Mouse (Mus musculus): ENCODE data around the gene Pttg1ip. TPM values are rescaled to one million over a fixed set of nuclear protein-coding genes. Genes with fewer than 3 reads are reported as not detected.

Gene Pttg1ip
- polyA plus RNA-seq, 1 experiment from 2014 or later: 71.0 TPM

- Histone ChIP-seq H3K36me3 (replicated peaks) (peaks cover 87% of the 10 kb centered on the region), H3K27me3 (replicated peaks; ENCODE audit: low read depth, poor library complexity, severe bottlenecking) (no peaks in the 10 kb centered on the region), H3K4me1 (peaks cover 5% of the 10 kb centered on the region), H3K9me3 (no peaks in the 10 kb centered on the region), H3K4me3 (no peak overlapping the region), H3K27ac (replicated peaks) (no peak overlapping the region)
- WGBS: 92% methylated on average over 7 of the region's 7 CpGs
- DNase-seq (ENCODE audit: low spot score): no peak
Measured at GRCm38 (mm10) chr10:77616926-77617325, 35.4 kb downstream of the Pttg1ip start.

- Histone ChIP-seq H3K27ac (replicated peaks) (peak overlapping the region; percentile 95), H3K36me3 (replicated peaks) (peaks cover 54% of the 10 kb centered on the region), H3K4me3 (peak overlapping the region; percentile 99), H3K4me1 (peaks cover 27% of the 10 kb centered on the region), H3K27me3 (replicated peaks; ENCODE audit: low read depth, poor library complexity, severe bottlenecking) (no peaks in the 10 kb centered on the region), H3K9me3 (no peaks in the 10 kb centered on the region)
- no peak for DNase-seq (ENCODE audit: low spot score)
- WGBS: 79% methylated on average over 8 of the region's 8 CpGs
Measured at GRCm38 (mm10) chr10:77621546-77621945, 40.0 kb downstream of the Pttg1ip start.

GRCm38 (mm10) chr10:77622055-77622988 is 40.8 kb downstream of the Pttg1ip start, which contains the start of gene Ube2g2:
Gene Ube2g2 (plus strand): TSS chr10:77622275.
- peak within 1 kb of the TSS; percentile 99 for H3K4me3 ChIP-seq
- peak; percentile 93 for DNase-seq (ENCODE audit: low spot score)
- WGBS: under 1% methylated on average over 96 of the region's 96 CpGs
- no peaks in the 10 kb centered on the region for H3K9me3 ChIP-seq
- no peaks in the 10 kb centered on the region for H3K27me3 ChIP-seq (replicated peaks; ENCODE audit: low read depth, poor library complexity, severe bottlenecking)
- peak within 1 kb of the TSS; percentile 95 for H3K27ac ChIP-seq (replicated peaks)
- H3K4me1 ChIP-seq: peaks cover 27% of the 10 kb centered on the region
- peaks cover 50% of the 10 kb centered on the region for H3K36me3 ChIP-seq (replicated peaks)

GRCm38 (mm10) chr10:77623069-77623492 is 41.6 kb downstream of the Pttg1ip start:
- WGBS: 17% methylated on average over 8 of the region's 8 CpGs
- H3K27ac ChIP-seq (replicated peaks): peak overlapping the region; percentile 95
- DNase-seq (ENCODE audit: low spot score): peak; percentile 33

GRCm38 (mm10) chr10:77623639-77624400 is 42.3 kb downstream of the Pttg1ip start:
- no peaks in the 10 kb centered on the region for H3K27me3 ChIP-seq (replicated peaks; ENCODE audit: low read depth, poor library complexity, severe bottlenecking)
- peaks cover 39% of the 10 kb centered on the region for H3K36me3 ChIP-seq (replicated peaks)
- H3K9me3 ChIP-seq: no peaks in the 10 kb centered on the region
- DNase-seq (ENCODE audit: low spot score): no peak
- H3K27ac ChIP-seq (replicated peaks): no peak overlapping the region
- WGBS: 91% methylated on average over 10 of the region's 10 CpGs
- peaks cover 27% of the 10 kb centered on the region for H3K4me1 ChIP-seq
- peak overlapping the region; percentile 99 for H3K4me3 ChIP-seq

More at GRCm38 (mm10) chr10:77623069-77623492, 41.6 kb downstream of the Pttg1ip start:
- peak overlapping the region; percentile 99 for H3K4me3 ChIP-seq
- H3K36me3 ChIP-seq (replicated peaks): peaks cover 42% of the 10 kb centered on the region
- H3K27me3 ChIP-seq (replicated peaks; ENCODE audit: low read depth, poor library complexity, severe bottlenecking): no peaks in the 10 kb centered on the region
- no peaks in the 10 kb centered on the region for H3K9me3 ChIP-seq
- peaks cover 27% of the 10 kb centered on the region for H3K4me1 ChIP-seq

- no peak for DNase-seq (ENCODE audit: low spot score)
- Histone ChIP-seq H3K4me1 (peaks cover 27% of the 10 kb centered on the region), H3K27ac (replicated peaks) (no peak overlapping the region), H3K27me3 (replicated peaks; ENCODE audit: low read depth, poor library complexity, severe bottlenecking) (no peaks in the 10 kb centered on the region), H3K4me3 (no peak overlapping the region), H3K36me3 (replicated peaks) (peaks cover 37% of the 10 kb centered on the region), H3K9me3 (no peaks in the 10 kb centered on the region)
- WGBS: 78% methylated on average over 7 of the region's 7 CpGs
Measured at GRCm38 (mm10) chr10:77624570-77624995, 43.1 kb downstream of the Pttg1ip start.

- no peak overlapping the region for H3K27ac ChIP-seq (replicated peaks)
Measured at GRCm38 (mm10) chr10:77626036-77626435, 44.5 kb downstream of the Pttg1ip start.

GRCm38 (mm10) chr10:77626591-77626990 is 45.1 kb downstream of the Pttg1ip start:
- WGBS: 89% methylated on average over 7 of the region's 7 CpGs
- Histone ChIP-seq H3K27me3 (replicated peaks; ENCODE audit: low read depth, poor library complexity, severe bottlenecking) (no peaks in the 10 kb centered on the region), H3K27ac (replicated peaks) (no peak overlapping the region), H3K4me1 (peaks cover 25% of the 10 kb centered on the region), H3K9me3 (no peaks in the 10 kb centered on the region), H3K36me3 (replicated peaks) (peaks cover 37% of the 10 kb centered on the region), H3K4me3 (no peak overlapping the region)
- DNase-seq (ENCODE audit: low spot score): no peak

More at GRCm38 (mm10) chr10:77626036-77626435, 44.5 kb downstream of the Pttg1ip start:
- Histone ChIP-seq H3K27me3 (replicated peaks; ENCODE audit: low read depth, poor library complexity, severe bottlenecking) (no peaks in the 10 kb centered on the region), H3K4me3 (no peak overlapping the region), H3K4me1 (peaks cover 27% of the 10 kb centered on the region), H3K9me3 (no peaks in the 10 kb centered on the region), H3K36me3 (replicated peaks) (peaks cover 32% of the 10 kb centered on the region)
- DNase-seq (ENCODE audit: low spot score): no peak
- WGBS: 89% methylated on average over 7 of the region's 7 CpGs

- Histone ChIP-seq H3K4me3 (no peak overlapping the region), H3K27ac (replicated peaks) (no peak overlapping the region), H3K36me3 (replicated peaks) (peaks cover 45% of the 10 kb centered on the region), H3K27me3 (replicated peaks; ENCODE audit: low read depth, poor library complexity, severe bottlenecking) (no peaks in the 10 kb centered on the region), H3K9me3 (no peaks in the 10 kb centered on the region), H3K4me1 (peaks cover 21% of the 10 kb centered on the region)
- DNase-seq (ENCODE audit: low spot score): peak; percentile 83
- 44% methylated on average over 2 of the region's 2 CpGs for WGBS
Measured at GRCm38 (mm10) chr10:77627497-77627896, 46.0 kb downstream of the Pttg1ip start.

- no peak for DNase-seq (ENCODE audit: low spot score)
- WGBS: 92% methylated on average over 3 of the region's 3 CpGs
- H3K36me3 ChIP-seq (replicated peaks): peaks cover 58% of the 10 kb centered on the region
- H3K9me3 ChIP-seq: no peaks in the 10 kb centered on the region
- H3K27ac ChIP-seq (replicated peaks): no peak overlapping the region
- H3K4me1 ChIP-seq: peaks cover 7% of the 10 kb centered on the region; the same call in 1 of the 2 replicates
- no peaks in the 10 kb centered on the region for H3K27me3 ChIP-seq (replicated peaks; ENCODE audit: low read depth, poor library complexity, severe bottlenecking)
- H3K4me3 ChIP-seq: no peak overlapping the region
Measured at GRCm38 (mm10) chr10:77629163-77629562, 47.6 kb downstream of the Pttg1ip start.

GRCm38 (mm10) chr10:77629970-77630369 is 48.5 kb downstream of the Pttg1ip start:
- Histone ChIP-seq H3K9me3 (no peaks in the 10 kb centered on the region), H3K27ac (replicated peaks) (no peak overlapping the region), H3K36me3 (replicated peaks) (peaks cover 58% of the 10 kb centered on the region), H3K4me1 (0 out of 2 replicates have a peak, but pooled peaks cover under 1% of the 10 kb centered on the region), H3K27me3 (replicated peaks; ENCODE audit: low read depth, poor library complexity, severe bottlenecking) (no peaks in the 10 kb centered on the region), H3K4me3 (no peak overlapping the region)
- no peak for DNase-seq (ENCODE audit: low spot score)
- 97% methylated on average over 1 of the region's 1 CpGs for WGBS

GRCm38 (mm10) chr10:77634016-77634415 is 52.5 kb downstream of the Pttg1ip start:
- H3K4me3 ChIP-seq: no peak overlapping the region
- H3K4me1 ChIP-seq: no peaks in the 10 kb centered on the region
- no peaks in the 10 kb centered on the region for H3K9me3 ChIP-seq
- WGBS: 90% methylated on average over 6 of the region's 6 CpGs
- H3K27ac ChIP-seq (replicated peaks): no peak overlapping the region
- no peak for DNase-seq (ENCODE audit: low spot score)
- peaks cover 84% of the 10 kb centered on the region for H3K36me3 ChIP-seq (replicated peaks)
- H3K27me3 ChIP-seq (replicated peaks; ENCODE audit: low read depth, poor library complexity, severe bottlenecking): no peaks in the 10 kb centered on the region

All from embryonic facial prominence, embryonic 10.5 days (tissue).